Mouse (Mus musculus) mature B cell (primary cell): Measurements from ENCODE around the gene Hbb-bs.
"Not testable (repeated sequence)": the region's sequence is repeated elsewhere in the genome, so short reads cannot be mapped to it uniquely, and the experiment has no call there.

Experiments used
- in situ Hi-C: fragments of 300-500 bp; cut with MboI; formaldehyde crosslinking; loops from 2 replicates; pipeline ENCODE4 v1.14.3; 2019

Hbb-bs gene

GRCm38 (mm10) chr7:103827808-103828207 is at the start of gene Hbb-bs:
Gene Hbb-bs (minus strand): TSS chr7:103828096.
- in situ Hi-C loops = no loop called here

- in situ Hi-C loops = no loop called here
Measured at GRCm38 (mm10) chr7:103877093-103877492, 49.2 kb upstream of the Hbb-bs start.

GRCm38 (mm10) chr7:103874451-103874850 is 46.6 kb upstream of the Hbb-bs start:
- in situ Hi-C loops = no loop called here

GRCm38 (mm10) chr7:103873064-103873463 is 45.2 kb upstream of the Hbb-bs start:
- in situ Hi-C loops = no loop called here

GRCm38 (mm10) chr7:103870667-103871066 is 42.8 kb upstream of the Hbb-bs start:
- in situ Hi-C loops = no loop called here

- in situ Hi-C loops = loop anchor here (10.0 kb wide), 1 partner anchor 61 kb away; no protein-coding TSS in a partner anchor
Measured at GRCm38 (mm10) chr7:103865716-103866115, 37.8 kb upstream of the Hbb-bs start.

GRCm38 (mm10) chr7:103861531-103861930 is 33.6 kb upstream of the Hbb-bs start:
- in situ Hi-C loops = loop anchor here (10.0 kb wide), 1 partner anchor 57 kb away; no protein-coding TSS in a partner anchor

GRCm38 (mm10) chr7:103860855-103861254 is 33.0 kb upstream of the Hbb-bs start:
- in situ Hi-C loops = loop anchor here (10.0 kb wide), 1 partner anchor 56 kb away; no protein-coding TSS in a partner anchor

- in situ Hi-C loops = no loop called here
Measured at GRCm38 (mm10) chr7:103859076-103859475, 31.2 kb upstream of the Hbb-bs start.

GRCm38 (mm10) chr7:103854669-103855068 is 26.8 kb upstream of the Hbb-bs start:
- in situ Hi-C loops = no loop called here

- in situ Hi-C loops = no loop called here
Measured at GRCm38 (mm10) chr7:103853090-103853489, 25.2 kb upstream of the Hbb-bs start, which contains the start of gene Hbb-y. Gene Hbb-y (minus strand): TSS chr7:103853216.

- in situ Hi-C loops = no loop called here
Measured at GRCm38 (mm10) chr7:103844525-103845325, 16.8 kb upstream of the Hbb-bs start.

DNA sequence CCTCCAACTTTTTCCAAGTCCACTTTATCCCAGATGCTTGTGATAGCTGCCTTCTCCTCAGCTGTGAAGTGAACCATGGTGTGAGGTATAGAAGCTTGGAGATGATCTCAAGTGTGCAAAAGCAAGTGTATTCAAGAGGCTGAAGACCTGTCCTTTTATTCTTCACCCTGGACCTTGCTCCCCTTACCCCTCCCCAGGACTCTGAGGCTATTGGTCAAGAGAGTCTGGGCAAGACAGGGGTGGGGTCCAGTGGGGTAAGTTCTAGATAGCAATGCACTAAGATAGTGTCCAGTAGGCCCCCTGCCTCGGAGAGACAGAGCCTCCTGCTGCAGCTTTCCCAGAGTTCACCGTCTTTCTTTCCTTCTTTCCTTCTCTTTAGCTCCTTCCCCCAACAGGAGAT is 15.1 kb upstream of the Hbb-bs start, which contains the start of gene Hbb-bh1:
TSS of gene Hbb-bh1 (minus strand) at position 131 of the 400 bp plus-strand sequence.
- in situ Hi-C loops = no loop called here

DNA sequence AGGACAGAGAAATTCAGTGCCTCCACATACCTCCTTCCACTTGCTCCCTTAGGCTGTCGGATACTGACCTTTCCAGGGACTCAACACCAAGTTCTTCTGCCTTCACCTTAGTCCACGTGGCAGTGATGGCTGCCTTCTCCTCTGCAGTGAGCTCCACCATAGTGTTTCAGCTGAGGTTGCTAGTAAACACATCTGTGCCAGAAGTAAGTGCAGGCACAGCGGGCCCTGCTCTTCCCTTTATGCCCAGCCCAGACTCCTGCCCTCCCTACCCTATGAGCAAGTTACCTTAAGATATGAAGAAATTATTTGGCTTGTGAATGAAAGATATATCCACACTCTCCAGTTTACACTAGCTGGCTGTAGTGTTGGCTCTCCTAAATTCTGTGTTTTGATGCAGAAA is 12.4 kb upstream of the Hbb-bs start, which contains the start of gene Hbb-bh2:
TSS of gene Hbb-bh2 (minus strand) at position 253 of the 400 bp plus-strand sequence.
- in situ Hi-C loops = no loop called here

DNA sequence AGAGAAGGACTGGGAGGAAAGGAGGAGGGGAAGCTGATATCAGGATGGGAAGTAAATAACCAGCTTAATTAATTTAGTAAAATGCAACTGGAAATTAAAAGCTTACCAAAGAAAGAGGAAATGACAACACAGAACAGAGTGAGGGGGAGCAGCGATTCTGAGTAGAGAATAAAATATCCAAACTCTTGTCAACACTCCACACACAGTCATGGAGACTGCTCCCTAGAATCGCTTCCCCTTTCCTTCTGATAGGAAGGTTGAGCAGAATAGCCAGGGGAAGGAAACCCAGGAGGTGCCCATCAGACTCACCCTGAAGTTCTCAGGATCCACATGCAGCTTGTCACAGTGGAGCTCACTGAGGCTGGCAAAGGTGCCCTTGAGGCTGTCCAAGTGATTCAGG is 757 bp downstream of the Hbb-bs start:
- in situ Hi-C loops = not testable (repeated sequence)

GRCm38 (mm10) chr7:103826255-103826887 is 1.5 kb downstream of the Hbb-bs start:
- in situ Hi-C loops = no loop called here

- in situ Hi-C loops = no loop called here
Measured at GRCm38 (mm10) chr7:103825536-103826254, 2.2 kb downstream of the Hbb-bs start.

DNA sequence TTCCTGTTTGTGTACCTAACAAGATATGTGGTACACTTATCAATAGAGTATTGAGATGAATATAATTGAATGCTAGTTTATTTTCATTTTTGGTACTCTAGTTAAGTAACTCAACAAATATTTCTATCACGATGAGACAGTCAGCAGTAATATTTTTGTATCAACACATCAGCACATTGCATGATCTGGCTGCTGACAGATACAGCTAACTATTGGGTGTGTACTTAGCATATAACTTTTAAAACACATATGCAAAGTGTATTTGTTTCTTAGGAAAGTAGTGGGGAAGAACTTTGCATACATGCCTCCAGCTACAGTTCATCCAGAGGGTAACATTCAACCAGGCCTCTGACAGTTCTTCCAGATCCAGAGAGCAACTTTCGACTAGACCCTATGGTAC is 3.3 kb downstream of the Hbb-bs start:
- in situ Hi-C loops = no loop called here

DNA sequence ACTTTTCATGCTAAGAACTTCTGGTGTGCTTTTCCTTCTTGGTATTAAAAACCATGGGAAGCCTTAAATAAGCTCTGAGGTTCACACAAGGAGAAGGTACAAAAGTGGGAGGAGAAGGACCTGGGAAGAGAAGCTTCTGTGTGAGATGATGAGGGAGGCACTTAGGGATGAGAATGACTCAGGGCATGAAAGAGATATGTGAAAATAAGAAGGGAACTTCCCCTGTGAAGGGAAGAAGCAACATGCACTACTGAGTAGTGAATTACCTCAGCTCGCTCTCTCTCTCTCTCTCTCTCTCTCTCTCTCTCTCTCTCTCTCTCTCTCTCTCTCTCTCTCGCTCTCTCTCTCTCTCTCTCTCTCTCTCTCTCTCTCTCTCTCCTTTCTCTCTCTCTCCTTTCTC is 12.8 kb downstream of the Hbb-bs start:
- in situ Hi-C loops = not testable (repeated sequence)

DNA sequence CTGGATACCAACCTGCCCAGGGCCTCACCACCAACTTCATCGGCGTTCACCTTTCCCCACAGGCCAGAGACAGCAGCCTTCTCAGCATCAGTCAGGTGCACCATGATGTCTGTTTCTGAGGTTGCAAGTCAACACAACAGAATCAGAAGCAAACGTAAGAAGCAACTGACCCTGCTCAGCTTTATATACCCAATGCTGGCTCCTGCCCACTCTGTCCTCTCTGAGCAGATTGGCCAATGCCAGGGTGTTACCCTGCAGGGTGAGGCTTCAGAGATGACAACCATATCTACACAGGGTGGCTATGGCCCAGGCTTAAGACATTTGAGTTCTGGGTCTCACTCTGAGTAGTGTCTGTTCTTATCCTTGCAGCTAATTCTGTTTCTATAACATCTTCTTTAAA is 14.1 kb downstream of the Hbb-bs start, which contains the start of gene Hbb-bt:
TSS of gene Hbb-bt (minus strand) at position 231 of the 400 bp plus-strand sequence.
- in situ Hi-C loops = no loop called here

DNA sequence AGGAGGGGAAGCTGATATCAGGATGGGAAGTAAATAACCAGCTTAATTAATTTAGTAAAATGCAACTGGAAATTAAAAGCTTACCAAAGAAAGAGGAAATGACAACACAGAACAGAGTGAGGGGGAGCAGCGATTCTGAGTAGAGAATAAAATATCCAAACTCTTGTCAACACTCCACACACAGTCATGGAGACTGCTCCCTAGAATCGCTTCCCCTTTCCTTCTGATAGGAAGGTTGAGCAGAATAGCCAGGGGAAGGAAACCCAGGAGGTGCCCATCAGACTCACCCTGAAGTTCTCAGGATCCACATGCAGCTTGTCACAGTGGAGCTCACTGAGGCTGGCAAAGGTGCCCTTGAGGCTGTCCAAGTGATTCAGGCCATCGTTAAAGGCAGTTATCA is 14.7 kb downstream of the Hbb-bs start:
- in situ Hi-C loops = not testable (repeated sequence)

- in situ Hi-C loops = no loop called here
Measured at GRCm38 (mm10) chr7:103812174-103812573, 15.7 kb downstream of the Hbb-bs start.
